Mouse (Mus musculus): ENCODE data around the gene Mgea5. TPM values are rescaled to one million over a fixed set of nuclear protein-coding genes. Genes with fewer than 3 reads are reported as not detected.

Mgea5 gene
- total and polyA plus RNA-seq, 3 experiments = 54.4 to 67.0 TPM; not detected in 1

DNA sequence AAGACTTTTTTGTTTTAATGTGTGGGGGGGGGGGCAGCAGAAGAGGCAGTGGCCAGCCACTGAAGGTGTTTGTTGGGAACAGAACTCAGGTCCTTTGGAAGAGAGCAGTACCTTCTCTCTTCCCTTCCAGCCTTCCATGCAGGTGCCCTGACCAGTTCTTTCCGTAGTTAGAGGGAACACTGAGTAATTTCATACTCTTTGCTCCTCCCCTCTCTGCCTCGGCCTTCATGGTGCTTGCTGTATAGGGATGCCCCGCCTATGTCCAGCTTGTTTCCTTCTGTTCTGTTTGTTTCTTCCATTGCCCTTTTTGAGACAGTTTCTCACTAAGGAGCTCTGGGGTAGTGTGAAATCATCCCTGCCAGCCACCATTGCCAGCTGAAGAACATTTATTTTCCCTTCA, 1.8 kb upstream of the Mgea5 start:
- Histone ChIP-seq H3K36me3 (ENCODE audit: control insufficient read depth in 1 of 2, insufficient read depth in 2 of 2, low read length in 2 of 2) (peaks cover 2 to 40% of the 10 kb centered on the region in 2 experiments), H3K27me3 (ENCODE audit: control insufficient read depth in 1 of 2, insufficient read depth in 2 of 2, low read length in 2 of 2) (no peaks in the 10 kb centered on the region), H3K9ac (ENCODE audit: control insufficient read depth, low read depth, low read length, poor library complexity, severe bottlenecking) (no peak overlapping the region), H3K79me2 (ENCODE audit: control insufficient read depth, insufficient read depth, low read length, poor library complexity) (peaks cover 26% of the 10 kb centered on the region), H3K4me1 (ENCODE audit: control insufficient read depth in 1 of 2, insufficient read depth in 2 of 2, low read length in 2 of 2) (peaks cover 18 to 31% of the 10 kb centered on the region in 2 experiments), H3K27ac (ENCODE audit: control insufficient read depth, low read depth, low read length) (no peak overlapping the region), H3K9me3 (replicated peaks; ENCODE audit: insufficient read depth, low read length) (no peaks in the 10 kb centered on the region), H3K4me3 (ENCODE audit: control insufficient read depth in 1 of 2, insufficient read depth in 1 of 2, low read depth in 2 of 2, low read length in 2 of 2) (no peak overlapping the region)
- TF ChIP-seq MAX (IDR thresholded peaks at IDR 0.05; ENCODE audit: low read length) (no peak), MAZ (IDR thresholded peaks at IDR 0.05; ENCODE audit: low read depth, low read length) (no peak), MYC (IDR thresholded peaks at IDR 0.05; ENCODE audit: low read depth, low read length) (no peak), E2F4 (IDR thresholded peaks at IDR 0.05; ENCODE audit: borderline replicate concordance, low read depth, low read length) (no peak), MAFK (IDR thresholded peaks at IDR 0.05; ENCODE audit: borderline replicate concordance, low read depth, low read length) (no peak), ZC3H11A (IDR thresholded peaks at IDR 0.05; ENCODE audit: low read depth, low read length) (no peak), HCFC1 (IDR thresholded peaks at IDR 0.05; ENCODE audit: low read depth, low read length) (no peak), ETS1 (IDR thresholded peaks at IDR 0.05; ENCODE audit: low read depth, low read length) (no peak), GABPA (IDR thresholded peaks at IDR 0.05; ENCODE audit: low read depth, low read length) (no peak), JUND (IDR thresholded peaks at IDR 0.05; ENCODE audit: low read depth, low read length) (no peak), BHLHE40 (IDR thresholded peaks at IDR 0.05; ENCODE audit: borderline replicate concordance, low read depth, low read length) (no peak), RAD21 (IDR thresholded peaks at IDR 0.05; ENCODE audit: low read depth, low read length) (no peak), RCOR1 (IDR thresholded peaks at IDR 0.05; ENCODE audit: low read depth, low read length) (no peak), MEF2A (IDR thresholded peaks at IDR 0.05; ENCODE audit: extremely low read depth, insufficient replicate concordance, low read depth, low read length, poor library complexity, severe bottlenecking) (no peak), CHD2 (IDR thresholded peaks at IDR 0.05; ENCODE audit: low read length) (no peak), USF1 (IDR thresholded peaks at IDR 0.05; ENCODE audit: low read depth, low read length) (no peak), POLR2AphosphoS5 (IDR thresholded peaks at IDR 0.05; ENCODE audit: borderline replicate concordance, low read depth, low read length) (no peak)
- DNase-seq (ENCODE audit: low read depth, low spot score) = no peak

DNA sequence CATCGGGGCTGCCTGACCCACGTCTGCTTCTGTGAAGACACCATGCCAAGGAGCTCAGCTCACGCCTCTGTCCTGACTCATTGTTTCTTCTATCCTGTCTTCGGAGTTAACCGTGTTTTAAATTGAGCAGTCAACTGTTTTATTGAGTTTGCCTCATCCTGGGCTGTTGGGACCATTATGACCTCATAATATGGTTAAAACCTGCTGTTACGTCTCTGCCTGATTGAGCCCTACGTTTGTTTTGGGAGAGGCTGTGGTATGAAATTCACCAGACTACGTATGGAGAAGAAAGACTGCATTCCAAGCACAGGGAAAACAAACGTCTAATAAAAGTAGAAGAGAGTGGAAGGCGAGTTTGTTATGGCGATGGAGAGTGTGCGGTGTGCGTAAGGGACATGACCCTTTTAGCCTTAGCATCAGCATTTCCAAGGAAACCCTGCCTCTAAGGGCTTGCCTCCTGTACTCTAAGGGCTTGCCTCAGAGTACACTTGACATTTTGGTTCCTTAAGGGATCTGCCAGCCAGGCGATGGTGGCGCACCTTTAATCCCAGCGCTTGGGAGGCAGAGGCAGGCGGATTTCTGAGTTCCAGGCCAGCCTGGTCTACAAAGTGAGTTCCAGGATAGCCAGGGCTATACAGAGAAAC, 418 bp upstream of the Mgea5 start:
- no peaks in the 10 kb centered on the region for H3K9me3 ChIP-seq (replicated peaks; ENCODE audit: insufficient read depth, low read length)
- H3K27ac ChIP-seq (ENCODE audit: control insufficient read depth, low read depth, low read length) = peak overlapping the region; percentile 47
- peaks cover 16 to 29% of the 10 kb centered on the region in 2 experiments for H3K4me1 ChIP-seq (ENCODE audit: control insufficient read depth in 1 of 2, insufficient read depth in 2 of 2, low read length in 2 of 2)
- no peak for DNase-seq (ENCODE audit: low read depth, low spot score)
- peak overlapping the region; percentile 59 to 65 for H3K4me3 ChIP-seq (ENCODE audit: control insufficient read depth in 1 of 2, insufficient read depth in 1 of 2, low read depth in 2 of 2, low read length in 2 of 2)
- H3K36me3 ChIP-seq (ENCODE audit: control insufficient read depth in 1 of 2, insufficient read depth in 2 of 2, low read length in 2 of 2) = peaks cover 2 to 30% of the 10 kb centered on the region in 2 experiments
- H3K9ac ChIP-seq (ENCODE audit: control insufficient read depth, low read depth, low read length, poor library complexity, severe bottlenecking) = peak overlapping the region; percentile 77
- H3K79me2 ChIP-seq (ENCODE audit: control insufficient read depth, insufficient read depth, low read length, poor library complexity) = peaks cover 36% of the 10 kb centered on the region
- no peaks in the 10 kb centered on the region for H3K27me3 ChIP-seq (ENCODE audit: control insufficient read depth in 1 of 2, insufficient read depth in 2 of 2, low read length in 2 of 2)
- TF ChIP-seq ELF1 (IDR thresholded peaks at IDR 0.05; ENCODE audit: low read depth, low read length) = 0 out of 2 replicates have a peak, but pooled peaks have one; percentile 5
- peak; percentile 62; the same call in 1 of the 2 replicates for TF ChIP-seq MAX (IDR thresholded peaks at IDR 0.05; ENCODE audit: low read length)
- no peak for TF ChIP-seq MAZ (IDR thresholded peaks at IDR 0.05; ENCODE audit: low read depth, low read length)
- TF ChIP-seq POLR2A (IDR thresholded peaks at IDR 0.05; ENCODE audit: control insufficient read depth in 1 of 2, insufficient read depth in 1 of 2, low read depth in 1 of 2, low read length in 2 of 2, poor library complexity in 1 of 2) = peak in 1 of 2 experiments; percentile 78; a peak in 3 of 4 replicates
- 0 out of 2 replicates have a peak, but pooled peaks have one; percentile 57 for TF ChIP-seq MYC (IDR thresholded peaks at IDR 0.05; ENCODE audit: low read depth, low read length)
- no peak for TF ChIP-seq USF1 (IDR thresholded peaks at IDR 0.05; ENCODE audit: low read depth, low read length)
- no peak; the same call in 1 of the 2 replicates for TF ChIP-seq POLR2AphosphoS5 (IDR thresholded peaks at IDR 0.05; ENCODE audit: borderline replicate concordance, low read depth, low read length)
- TF ChIP-seq ETS1 (IDR thresholded peaks at IDR 0.05; ENCODE audit: low read depth, low read length) = 0 out of 2 replicates have a peak, but pooled peaks have one; percentile 28
- no peak for TF ChIP-seq HCFC1 (IDR thresholded peaks at IDR 0.05; ENCODE audit: low read depth, low read length)
- peak; percentile 80; the same call in 1 of the 2 replicates for TF ChIP-seq POLR2AphosphoS2 (IDR thresholded peaks at IDR 0.05; ENCODE audit: low read length)
- 0 out of 2 replicates have a peak, but pooled peaks have one; percentile 13 for TF ChIP-seq MXI1 (IDR thresholded peaks at IDR 0.05; ENCODE audit: low read depth, low read length)
- TF ChIP-seq MYB (IDR thresholded peaks at IDR 0.05; ENCODE audit: low read depth, low read length) = 0 out of 2 replicates have a peak, but pooled peaks have one; percentile 31
- TF ChIP-seq NELFE (IDR thresholded peaks at IDR 0.05; ENCODE audit: low read depth, low read length) = peak; percentile 58; the same call in 1 of the 2 replicates
- TF ChIP-seq KAT2A (conservative IDR thresholded peaks at IDR 0.05; ENCODE audit: low read depth, low read length) = no peak
- TF ChIP-seq ZC3H11A (IDR thresholded peaks at IDR 0.05; ENCODE audit: low read depth, low read length) = no peak
- TF ChIP-seq USF2 (IDR thresholded peaks at IDR 0.05; ENCODE audit: borderline replicate concordance in 1 of 2, insufficient read depth in 1 of 2, low read depth in 1 of 2, low read length in 2 of 2) = no peak
- TF ChIP-seq ZMIZ1 (IDR thresholded peaks at IDR 0.05; ENCODE audit: low read depth, low read length) = peak; percentile 5; the same call in 1 of the 2 replicates
- TF ChIP-seq GATA1 (IDR thresholded peaks at IDR 0.05; ENCODE audit: low read depth, low read length) = no peak
- TF ChIP-seq CHD1 (IDR thresholded peaks at IDR 0.05; ENCODE audit: low read depth, low read length) = no peak
- TF ChIP-seq CTCF (IDR thresholded peaks at IDR 0.05 in 2 of 3, conservative IDR thresholded peaks at IDR 0.05 in 1 of 3; ENCODE audit: control insufficient read depth in 1 of 3, insufficient read depth in 1 of 3, low read depth in 2 of 3, low read length in 3 of 3, poor library complexity in 1 of 3, severe bottlenecking in 1 of 3) = no peak

All from MEL (cell line).